Mouse (Mus musculus): ENCODE measurements at regions not wholly inside any gene's neighbourhood (a gene's known extent, or its start where the extent isn't known, plus 50 kb on each side); places are given as distances from the start of the nearest gene placed in this dataset.

DNA sequence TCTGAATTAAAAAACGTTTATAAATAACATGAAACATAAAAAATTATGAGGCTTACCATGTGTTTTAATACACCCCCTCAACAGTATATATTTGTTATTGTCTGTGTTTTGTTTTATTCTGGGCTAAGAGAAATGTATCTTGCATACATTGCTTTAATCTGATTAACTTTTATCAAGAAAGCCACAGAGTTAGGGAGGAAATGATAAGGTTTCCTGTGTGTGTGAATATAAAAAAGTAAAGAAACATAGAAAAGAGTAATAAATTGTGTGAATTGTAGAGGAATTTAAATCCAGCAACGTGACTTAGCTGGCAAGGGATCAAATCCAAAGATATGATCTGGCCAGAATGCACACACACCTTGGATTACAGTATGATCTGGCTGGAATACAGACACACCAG, 77.1 kb upstream of the St8sia4 start:
- no peak for TF ChIP-seq CTCF (IDR thresholded peaks at IDR 0.05; ENCODE audit: low read depth)
- no peak for TF ChIP-seq EP300 (IDR thresholded peaks at IDR 0.05; ENCODE audit: low read depth)
